Mouse (Mus musculus): ENCODE measurements at regions not wholly inside any gene's neighbourhood (a gene's known extent, or its start where the extent isn't known, plus 50 kb on each side); places are given as distances from the start of the nearest gene placed in this dataset.

DNA sequence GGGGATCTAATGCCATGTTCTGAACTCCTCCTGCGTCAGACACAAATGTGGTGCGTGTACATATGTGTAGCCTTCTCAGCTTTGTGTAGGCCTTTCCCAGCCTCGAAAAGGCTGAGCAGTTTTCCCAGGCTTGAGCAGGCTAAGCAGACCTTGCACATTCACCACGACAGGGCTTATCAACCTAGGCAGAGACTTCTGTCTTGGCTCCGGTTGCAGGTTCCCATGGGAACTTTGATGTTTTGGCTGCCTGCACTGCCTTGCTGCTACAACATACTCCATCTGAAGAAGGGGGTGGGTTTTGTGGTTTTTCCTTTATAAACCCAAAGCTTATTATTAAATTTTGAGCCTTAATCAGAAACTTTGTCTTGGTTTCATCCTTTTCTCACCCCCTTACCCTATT is 109.2 kb downstream of the Aptx start:
- H3K27ac ChIP-seq (ENCODE audit: insufficient read depth, low read length) = peak overlapping the region; percentile 86
- TF ChIP-seq CTCF (IDR thresholded peaks at IDR 0.05; ENCODE audit: low read depth, low read length) (no peak), POLR2A (IDR thresholded peaks at IDR 0.05; ENCODE audit: insufficient read depth, low read length) (no peak), EP300 (IDR thresholded peaks at IDR 0.05; ENCODE audit: insufficient read depth, low read depth, low read length) (no peak)

DNA sequence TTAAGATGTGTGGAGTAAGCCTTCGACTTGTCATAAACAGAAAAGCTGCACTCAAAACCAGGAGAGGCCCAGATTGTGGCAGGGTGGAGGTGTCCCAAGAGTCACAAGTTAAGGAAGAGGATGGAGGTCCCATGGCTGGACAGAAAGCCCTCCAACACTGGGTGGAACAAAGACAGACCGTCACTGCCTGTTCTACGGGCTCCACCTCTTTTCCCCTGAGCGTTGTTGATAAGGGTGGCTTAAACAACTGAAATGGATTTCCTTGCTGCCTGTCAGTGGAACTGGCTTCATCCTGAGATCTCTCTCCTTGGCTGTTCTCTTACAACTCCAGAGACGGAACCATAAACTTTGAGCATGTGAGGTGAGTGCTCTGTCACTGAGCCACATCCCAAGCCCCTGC is 78.0 kb downstream of the Aptx start:
- H3K4me1 ChIP-seq (ENCODE audit: control insufficient read depth, insufficient read depth, low read length) = no peaks in the 10 kb centered on the region
- H3K36me3 ChIP-seq (ENCODE audit: control insufficient read depth, insufficient read depth, low read length, poor library complexity, severe bottlenecking) = no peaks in the 10 kb centered on the region
- H3K27me3 ChIP-seq (ENCODE audit: control insufficient read depth, insufficient read depth, low read length, poor library complexity, severe bottlenecking) = no peaks in the 10 kb centered on the region
- H3K27ac ChIP-seq (ENCODE audit: insufficient read depth, low read length) = no peak overlapping the region
- no peak overlapping the region for H3K4me3 ChIP-seq (ENCODE audit: low read depth, low read length)
- peaks cover 5% of the 10 kb centered on the region; the same call in 1 of the 2 replicates for H3K9me3 ChIP-seq (replicated peaks; ENCODE audit: control insufficient read depth, insufficient read depth, low read length, poor library complexity, severe bottlenecking)
- H3K9ac ChIP-seq (ENCODE audit: low read depth, poor library complexity, severe bottlenecking) = no peak overlapping the region
- TF ChIP-seq POLR2A (IDR thresholded peaks at IDR 0.05; ENCODE audit: insufficient read depth, low read length) = no peak
- TF ChIP-seq EP300 (IDR thresholded peaks at IDR 0.05; ENCODE audit: insufficient read depth, low read depth, low read length) = no peak
- TF ChIP-seq CTCF (IDR thresholded peaks at IDR 0.05; ENCODE audit: low read depth, low read length) = no peak

More for the DNA sequence above, 109.2 kb downstream of the Aptx start:
- Histone ChIP-seq H3K4me1 (ENCODE audit: control insufficient read depth, insufficient read depth, low read length) (no peaks in the 10 kb centered on the region), H3K4me3 (ENCODE audit: low read depth, low read length) (no peak overlapping the region), H3K36me3 (ENCODE audit: control insufficient read depth, insufficient read depth, low read length, poor library complexity, severe bottlenecking) (no peaks in the 10 kb centered on the region), H3K9me3 (replicated peaks; ENCODE audit: control insufficient read depth, insufficient read depth, low read length, poor library complexity, severe bottlenecking) (peaks cover 19% of the 10 kb centered on the region; the same call in 1 of the 2 replicates), H3K9ac (ENCODE audit: low read depth, poor library complexity, severe bottlenecking) (no peak overlapping the region), H3K27me3 (ENCODE audit: control insufficient read depth, insufficient read depth, low read length, poor library complexity, severe bottlenecking) (no peaks in the 10 kb centered on the region)

DNA sequence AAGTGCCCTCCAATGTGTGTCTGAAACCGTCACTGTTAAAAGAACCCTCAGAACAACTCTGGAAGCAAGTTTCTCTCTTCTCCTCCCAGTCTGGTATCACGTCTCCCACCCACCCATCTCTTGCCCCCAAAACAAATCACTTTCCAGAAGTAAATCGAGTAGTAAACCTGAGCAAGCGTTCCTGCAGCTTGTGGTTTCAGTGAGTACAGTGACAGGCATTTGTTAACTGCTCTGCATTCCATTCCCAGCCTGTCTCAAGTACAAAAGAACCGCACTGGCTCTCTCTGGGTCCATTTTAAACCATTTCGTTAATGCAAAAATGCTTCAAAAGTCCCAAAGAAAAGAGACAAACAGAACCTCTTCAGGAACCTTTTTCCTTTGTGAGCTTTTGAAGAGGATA is 77.1 kb downstream of the Aptx start:
- Histone ChIP-seq H3K9me3 (replicated peaks; ENCODE audit: control insufficient read depth, insufficient read depth, low read length, poor library complexity, severe bottlenecking) (peaks cover 5% of the 10 kb centered on the region; the same call in 1 of the 2 replicates), H3K36me3 (ENCODE audit: control insufficient read depth, insufficient read depth, low read length, poor library complexity, severe bottlenecking) (no peaks in the 10 kb centered on the region), H3K4me1 (ENCODE audit: control insufficient read depth, insufficient read depth, low read length) (no peaks in the 10 kb centered on the region), H3K4me3 (ENCODE audit: low read depth, low read length) (no peak overlapping the region), H3K9ac (ENCODE audit: low read depth, poor library complexity, severe bottlenecking) (no peak overlapping the region), H3K27me3 (ENCODE audit: control insufficient read depth, insufficient read depth, low read length, poor library complexity, severe bottlenecking) (no peaks in the 10 kb centered on the region), H3K27ac (ENCODE audit: insufficient read depth, low read length) (no peak overlapping the region)
- no peak for TF ChIP-seq EP300 (IDR thresholded peaks at IDR 0.05; ENCODE audit: insufficient read depth, low read depth, low read length)
- TF ChIP-seq POLR2A (IDR thresholded peaks at IDR 0.05; ENCODE audit: insufficient read depth, low read length) = no peak
- TF ChIP-seq CTCF (IDR thresholded peaks at IDR 0.05; ENCODE audit: low read depth, low read length) = no peak
